Mouse (Mus musculus) liver, postnatal 0 days (tissue): Measurements from ENCODE around the gene Gm10282.

Experiments used
- CTCF ChIP-seq: sonication (generic); IDR thresholded peaks from 2 replicates; pipeline ENCODE4 v1.5.1; 2016; ENCODE audit warnings: antibody characterized with exemption, low read depth
- EP300 ChIP-seq: IDR thresholded peaks from 2 replicates; pipeline ENCODE4 v1.6.1; 2016; ENCODE audit warnings: antibody characterized with exemption, low read depth, mild to moderate bottlenecking

- TF ChIP-seq EP300 (no peak), CTCF (no peak)
Measured at GRCm38 (mm10) chr8:72308276-72308675, 3.2 kb upstream of the Gm10282 start.
